Mouse (Mus musculus) liver, embryonic 14.5 days (tissue): ENCODE data around the gene Dhx38. TPM values are rescaled to one million over a fixed set of nuclear protein-coding genes. Genes with fewer than 3 reads are reported as not detected.

ENCODE experiments used
- ATAC-seq: fragments of 200-750 bp; cut with Nextera tagmentation; 2 replicates; pipeline ENCODE4 v1.8.0; 2017; ENCODE audit warnings: moderate number of reproducible peaks, mild to moderate bottlenecking, moderate library complexity; ENCODE audit not compliant: insufficient read depth
- DNase-seq, 3 experiments: peaks; one replicate each; pipeline ENCODE4 v3.0.0-alpha.2; 2012 to 2013; ENCODE audit warnings: low read depth in 3 of 3, low spot score in 3 of 3
- H3K27ac ChIP-seq: fragments of 300-500 bp; sonication (generic); 2 replicates; pipeline ENCODE4 v1.5.1; 2014; ENCODE audit warnings: moderate library complexity, mild to moderate bottlenecking, control low read depth, inconsistent platforms
- H3K27me3 ChIP-seq: fragments of 300-500 bp; sonication (generic); 2 replicates; pipeline ENCODE4 v1.6.1; 2014; ENCODE audit warnings: mild to moderate bottlenecking, low read length, moderate library complexity; ENCODE audit not compliant: control insufficient read depth, insufficient read depth
- H3K36me3 ChIP-seq: fragments of 300-500 bp; sonication (generic); replicated peaks from 2 replicates; pipeline ENCODE4 v1.6.1; 2014; ENCODE audit warnings: low read depth; ENCODE audit not compliant: control insufficient read depth, insufficient read depth
- H3K4me1 ChIP-seq, 2 experiments: fragments of 200-500 bp in 1 of 2; fragments of 300-500 bp in 1 of 2; sonication (generic) in 1 of 2; replicated peaks; 2 replicates each; pipeline ENCODE4 v1.6.1; 2012 to 2014; ENCODE audit warnings: antibody characterized with exemption in 1 of 2, inconsistent platforms in 1 of 2, low read length in 1 of 2; ENCODE audit not compliant: control insufficient read depth in 2 of 2, insufficient read depth in 2 of 2
- H3K4me2 ChIP-seq: fragments of 300-500 bp; sonication (generic); 2 replicates; pipeline ENCODE4 v1.6.1; 2014; ENCODE audit warnings: low read depth, mild to moderate bottlenecking, control low read depth, moderate library complexity
- H3K4me3 ChIP-seq, 2 experiments: fragments of 200-500 bp in 1 of 2; fragments of 300-500 bp in 1 of 2; sonication (generic) in 1 of 2; 2 replicates each; pipeline ENCODE4 v1.5.1; 2012 to 2014; ENCODE audit warnings: low read depth in 2 of 2, low read length in 2 of 2, mild to moderate bottlenecking in 2 of 2, control low read depth in 1 of 2, inconsistent platforms in 1 of 2, moderate library complexity in 1 of 2; ENCODE audit not compliant: insufficient read depth in 1 of 2
- H3K9ac ChIP-seq: fragments of 300-500 bp; sonication (generic); replicated peaks from 2 replicates; pipeline ENCODE4 v1.6.1; 2014; ENCODE audit warnings: mild to moderate bottlenecking, control low read depth, moderate library complexity
- H3K9me3 ChIP-seq: fragments of 300-500 bp; sonication (generic); 2 replicates; pipeline ENCODE4 v1.6.1; 2016; ENCODE audit warnings: low read length, mixed read lengths; ENCODE audit not compliant: control insufficient read depth
- CTCF ChIP-seq: IDR thresholded peaks from 2 replicates; pipeline ENCODE4 v1.5.1; 2016; ENCODE audit warnings: antibody characterized with exemption, low read depth, control low read depth
- EP300 ChIP-seq: IDR thresholded peaks from 2 replicates; pipeline ENCODE4 v1.6.1; 2016; ENCODE audit warnings: antibody characterized with exemption, low read depth
- WGBS: fragments of 180-500 bp; shearing (Covaris S2); extraction: QIAGEN DNeasy Blood & Tissue Kit; methylation state at CpG from one replicate; pipeline ENCODE4 v1.1.7; 2014; ENCODE audit not compliant: insufficient replicate concordance; 5-methylcytosine and 5-hydroxymethylcytosine counted together
- polyA plus RNA-seq, 2 experiments: library from polyadenylated mRNA; depleted of rRNA in 1 of 2; stranded (reverse) in 1 of 2; unstranded in 1 of 2; fragments of >200 nt; fragmentation: Nextera tagmentation in 1 of 2; extraction: Ambion mirVana in 1 of 2; gene quantifications; 2 replicates each; pipeline versions ENCODE4 v1.2.1 to v1.2.3; 2012 to 2014

Gene Dhx38
- polyA plus RNA-seq, 2 experiments, result 8.2 to 8.6 TPM

DNA sequence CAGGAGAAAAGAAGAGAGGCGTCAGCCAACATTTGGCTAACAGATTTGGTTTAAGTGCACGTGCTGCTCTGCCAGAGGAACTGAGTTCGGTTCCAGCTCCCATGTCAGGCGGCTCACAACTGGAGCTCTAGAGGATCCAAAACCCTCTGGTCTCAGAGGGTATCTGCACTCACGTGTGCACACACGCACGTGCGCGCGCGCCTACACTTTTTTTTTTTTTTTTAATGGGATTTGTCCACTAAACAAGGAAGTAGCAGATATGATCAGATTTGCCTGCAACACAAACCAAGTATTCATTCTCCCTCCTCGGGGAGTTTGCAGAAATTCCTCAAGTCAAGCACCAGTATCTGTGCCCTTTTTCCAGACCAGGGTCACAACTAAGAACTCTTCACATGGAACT, 42.0 kb upstream of the Dhx38 start:
- Histone ChIP-seq H3K9ac (peak overlapping the region; percentile 84), H3K27ac (no peak overlapping the region), H3K27me3 (no peaks in the 10 kb centered on the region), H3K4me3 (peak overlapping the region; percentile 65 to 71), H3K9me3 (no peaks in the 10 kb centered on the region), H3K4me1 (peaks cover 11 to 12% of the 10 kb centered on the region in 2 experiments), H3K36me3 (no peaks in the 10 kb centered on the region), H3K4me2 (peak overlapping the region; percentile 97)
- TF ChIP-seq CTCF (no peak), EP300 (no peak)
- no peak for ATAC-seq
- no peak for DNase-seq
- 3% methylated on average over 12 of the region's 12 CpGs for WGBS

- TF ChIP-seq EP300 (no peak), CTCF (no peak)
- Histone ChIP-seq H3K36me3 (no peaks in the 10 kb centered on the region), H3K4me3 (no peak overlapping the region), H3K9ac (no peak overlapping the region), H3K4me2 (no peak overlapping the region), H3K27me3 (no peaks in the 10 kb centered on the region), H3K9me3 (no peaks in the 10 kb centered on the region), H3K27ac (no peak overlapping the region), H3K4me1 (peaks cover 11 to 12% of the 10 kb centered on the region in 2 experiments)
- ATAC-seq, result no peak
- DNase-seq, result no peak
- 57% methylated on average over 2 of the region's 2 CpGs for WGBS
Observed at GRCm38 (mm10) chr8:109606725-109607124, 41.1 kb upstream of the Dhx38 start.

DNA sequence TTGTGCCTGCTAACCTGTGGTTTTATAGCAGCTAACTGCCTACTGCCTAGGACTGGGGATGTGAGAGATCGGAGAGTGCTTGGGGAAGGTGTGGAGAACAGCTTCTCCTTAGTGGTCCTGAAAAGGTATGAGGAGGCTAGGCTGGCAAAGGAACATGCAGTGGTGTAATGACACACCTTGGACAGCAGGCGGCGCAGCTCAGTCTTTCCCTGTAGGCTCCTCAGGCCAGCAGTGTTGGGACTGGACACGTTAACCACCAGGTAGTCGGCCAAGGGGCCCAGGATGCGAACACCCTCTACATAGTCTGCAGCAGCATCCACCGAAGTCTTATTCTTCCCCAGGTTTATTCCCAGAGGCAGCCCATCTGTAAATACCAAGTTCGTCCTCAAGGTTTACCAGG, 30.2 kb upstream of the Dhx38 start:
- no peak overlapping the region for H3K4me3 ChIP-seq
- WGBS, result 30% methylated on average over 8 of the region's 8 CpGs
- TF ChIP-seq EP300 (no peak), CTCF (peak; percentile 97)
- no peaks in the 10 kb centered on the region for H3K27me3 ChIP-seq
- H3K36me3 ChIP-seq, result no peaks in the 10 kb centered on the region; the same call in 1 of the 2 replicates
- H3K9ac ChIP-seq, result no peak overlapping the region
- H3K9me3 ChIP-seq, result no peaks in the 10 kb centered on the region
- no peak overlapping the region for H3K4me2 ChIP-seq
- DNase-seq (no peak), ATAC-seq (peak; percentile 36; the same call in 1 of the 2 replicates)
- no peak overlapping the region for H3K27ac ChIP-seq
- no peaks in the 10 kb centered on the region for H3K4me1 ChIP-seq

DNA sequence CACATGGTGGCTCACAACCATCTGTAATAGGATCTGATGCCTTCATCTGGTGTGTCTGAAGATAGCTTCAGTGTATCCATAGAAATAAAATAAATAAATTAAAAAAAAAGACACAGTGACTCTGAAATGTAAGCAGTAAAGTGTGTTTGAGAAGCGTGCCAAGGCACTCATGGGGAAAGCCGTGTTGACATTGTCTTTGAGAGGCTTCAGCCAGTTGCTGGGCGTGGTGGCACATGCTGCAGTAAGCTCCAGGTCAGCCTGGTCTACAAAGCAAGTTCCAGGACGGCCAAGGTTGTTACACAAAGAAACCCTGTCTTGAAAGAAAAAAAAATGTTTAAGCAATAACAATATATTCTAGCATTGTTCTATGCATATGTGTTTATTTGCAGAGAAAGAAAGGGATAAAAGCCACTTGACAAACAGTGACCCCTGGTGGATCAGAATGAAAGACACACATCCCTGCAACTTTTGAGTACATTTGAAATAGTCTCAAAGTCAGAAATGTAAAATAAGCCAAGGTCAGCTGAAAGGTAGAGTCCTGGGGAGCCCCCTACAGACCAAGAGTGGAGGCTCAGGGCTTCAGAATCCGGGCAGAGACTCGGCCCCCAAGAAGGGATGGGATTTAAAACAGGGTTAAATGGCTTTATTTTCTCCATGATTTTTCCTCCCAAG, 27.6 kb upstream of the Dhx38 start:
- H3K27me3 ChIP-seq, result no peaks in the 10 kb centered on the region
- no peak for DNase-seq
- no peak overlapping the region for H3K27ac ChIP-seq
- H3K9ac ChIP-seq, result no peak overlapping the region
- H3K4me3 ChIP-seq, result no peak overlapping the region
- H3K4me1 ChIP-seq, result no peaks in the 10 kb centered on the region
- no peak overlapping the region for H3K4me2 ChIP-seq
- H3K36me3 ChIP-seq, result no peaks in the 10 kb centered on the region
- TF ChIP-seq CTCF (peak; percentile 58), EP300 (no peak)
- no peaks in the 10 kb centered on the region for H3K9me3 ChIP-seq
- WGBS, result 66% methylated on average over 6 of the region's 6 CpGs
- ATAC-seq, result no peak

GRCm38 (mm10) chr8:109592164-109592563, 26.5 kb upstream of the Dhx38 start:
- H3K9me3 ChIP-seq, result no peaks in the 10 kb centered on the region
- H3K27ac ChIP-seq, result no peak overlapping the region
- ATAC-seq, result no peak
- no peak overlapping the region for H3K9ac ChIP-seq
- WGBS, result 70% methylated on average over 5 of the region's 5 CpGs
- no peak for DNase-seq
- no peaks in the 10 kb centered on the region for H3K4me1 ChIP-seq
- no peak overlapping the region for H3K4me3 ChIP-seq
- TF ChIP-seq EP300, result no peak
- TF ChIP-seq CTCF, result no peak
- no peaks in the 10 kb centered on the region for H3K27me3 ChIP-seq
- no peak overlapping the region for H3K4me2 ChIP-seq
- no peaks in the 10 kb centered on the region for H3K36me3 ChIP-seq
